Mouse (Mus musculus): ENCODE measurements around the gene Slc25a11.

Gene Slc25a11

GRCm38 (mm10) chr11:70619101-70619500 is 28.2 kb downstream of the Slc25a11 start, which contains the start of gene Chrne:
Gene Chrne, minus strand, starts transcription at chr11:70619216.
- no peak for DNase-seq

GRCm38 (mm10) chr11:70615516-70616093 is 31.7 kb downstream of the Slc25a11 start, which contains the start of gene 4930544D05Rik:
Gene 4930544D05Rik, plus strand, starts transcription at chr11:70615848.
- no peak for DNase-seq

- peak; percentile 83 to 86 for DNase-seq
These were observed 32.2 kb downstream of the Slc25a11 start for GRCm38 (mm10) chr11:70615074-70615473.

- no peak for DNase-seq
These were observed 34.8 kb downstream of the Slc25a11 start for GRCm38 (mm10) chr11:70612505-70612904.

GRCm38 (mm10) chr11:70610752-70611151 is 36.5 kb downstream of the Slc25a11 start:
- DNase-seq, result no peak

- DNase-seq, result peak; percentile 44 to 62
These were observed 38.8 kb downstream of the Slc25a11 start for GRCm38 (mm10) chr11:70608381-70609066.

- no peak for DNase-seq
These were observed 39.7 kb downstream of the Slc25a11 start for GRCm38 (mm10) chr11:70607611-70608010.

GRCm38 (mm10) chr11:70606717-70607116 is 40.6 kb downstream of the Slc25a11 start:
- no peak for DNase-seq

- peak; percentile 76 to 77 for DNase-seq
These were observed 42.2 kb downstream of the Slc25a11 start for GRCm38 (mm10) chr11:70605024-70605566.

- DNase-seq, result no peak
These were observed 48.8 kb downstream of the Slc25a11 start for GRCm38 (mm10) chr11:70598451-70598953.

- peak in 1 of 2 experiments; percentile 22 for DNase-seq
These were observed 50.0 kb downstream of the Slc25a11 start for GRCm38 (mm10) chr11:70597301-70597700.

GRCm38 (mm10) chr11:70596094-70596493 is 51.2 kb downstream of the Slc25a11 start:
- DNase-seq, result no peak

- peak; percentile 24 to 51 for DNase-seq
These were observed 51.6 kb downstream of the Slc25a11 start for GRCm38 (mm10) chr11:70595638-70596037.

- DNase-seq, result peak; percentile 55 to 69
These were observed 52.9 kb downstream of the Slc25a11 start for GRCm38 (mm10) chr11:70594253-70594989.
